Mouse (Mus musculus) midbrain, embryonic 16.5 days (tissue): ENCODE measurements around the gene Cdk14. TPM values are rescaled to one million over a fixed set of nuclear protein-coding genes. Genes with fewer than 3 reads are reported as not detected.

Experiments
- ATAC-seq: fragments of 200-750 bp; cut with Nextera tagmentation; 2 replicates; pipeline ENCODE4 v1.8.0; 2017; ENCODE audit warnings: moderate TSS enrichment
- H3K27ac ChIP-seq: fragments of 300-500 bp; sonication (generic); 2 replicates; pipeline ENCODE4 v1.5.1; 2014; ENCODE audit warnings: mild to moderate bottlenecking, low read length, mixed read lengths
- H3K27me3 ChIP-seq: fragments of 300-500 bp; sonication (generic); 2 replicates; pipeline ENCODE4 v1.6.1; 2014; ENCODE audit warnings: low read depth, low read length, mixed read lengths; ENCODE audit not compliant: control insufficient read depth, insufficient read depth
- H3K36me3 ChIP-seq: fragments of 300-500 bp; sonication (generic); 2 replicates; pipeline ENCODE4 v1.6.1; 2014; ENCODE audit warnings: mild to moderate bottlenecking, low read length, moderate library complexity, mixed read lengths; ENCODE audit not compliant: control insufficient read depth, insufficient read depth
- H3K4me1 ChIP-seq: fragments of 300-500 bp; sonication (generic); 2 replicates; pipeline ENCODE4 v1.6.1; 2014; ENCODE audit warnings: mild to moderate bottlenecking, low read length, mixed read lengths; ENCODE audit not compliant: control insufficient read depth, insufficient read depth
- H3K4me2 ChIP-seq: fragments of 300-500 bp; sonication (generic); 2 replicates; pipeline ENCODE4 v1.6.1; 2014; ENCODE audit warnings: mild to moderate bottlenecking, low read length, mixed read lengths
- H3K4me3 ChIP-seq: fragments of 300-500 bp; sonication (generic); 2 replicates; pipeline ENCODE4 v1.5.1; 2014; ENCODE audit warnings: low read depth, mild to moderate bottlenecking, low read length, moderate library complexity, mixed read lengths
- H3K9ac ChIP-seq: fragments of 300-500 bp; sonication (generic); 2 replicates; pipeline ENCODE4 v1.6.1; 2014; ENCODE audit warnings: low read depth, low read length, mixed read lengths
- H3K9me3 ChIP-seq: fragments of 300-500 bp; sonication (generic); replicated peaks from 2 replicates; pipeline ENCODE4 v1.6.1; 2014; ENCODE audit warnings: mild to moderate bottlenecking, low read length, mixed read lengths; ENCODE audit not compliant: control insufficient read depth, poor library complexity, severe bottlenecking
- WGBS: fragments of 180-500 bp; shearing (Covaris S2); extraction: QIAGEN DNeasy Blood & Tissue Kit; methylation state at CpG from one replicate; pipeline ENCODE4 v1.1.7; 2014; 5-methylcytosine and 5-hydroxymethylcytosine counted together
- polyA plus RNA-seq: library from polyadenylated mRNA; unstranded; fragments of >200 nt; fragmentation: Nextera tagmentation; extraction: Ambion mirVana; gene quantifications from 2 replicates; pipeline ENCODE4 v1.2.1, GENCODE M21; 2015

Cdk14 gene
- polyA plus RNA-seq, 1 experiment from 2014 or later = 44.6 TPM

GRCm38 (mm10) chr5:4861141-4861540 is 559.0 kb downstream of the Cdk14 start:
- no peak overlapping the region for H3K9ac ChIP-seq
- ATAC-seq = no peak
- H3K4me2 ChIP-seq = no peak overlapping the region
- no peaks in the 10 kb centered on the region for H3K27me3 ChIP-seq
- no peaks in the 10 kb centered on the region for H3K36me3 ChIP-seq
- 89% methylated on average over 2 of the region's 2 CpGs for WGBS
- peaks cover 15% of the 10 kb centered on the region; the same call in 1 of the 2 replicates for H3K4me1 ChIP-seq
- H3K27ac ChIP-seq = peak overlapping the region; percentile 36
- H3K4me3 ChIP-seq = no peak overlapping the region
- H3K9me3 ChIP-seq = no peaks in the 10 kb centered on the region

- Histone ChIP-seq H3K9me3 (no peaks in the 10 kb centered on the region), H3K4me1 (peaks cover 15% of the 10 kb centered on the region; the same call in 1 of the 2 replicates), H3K27ac (no peak overlapping the region), H3K27me3 (no peaks in the 10 kb centered on the region), H3K4me3 (no peak overlapping the region), H3K9ac (no peak overlapping the region), H3K4me2 (no peak overlapping the region), H3K36me3 (no peaks in the 10 kb centered on the region)
- ATAC-seq = no peak
- 19% methylated on average over 5 of the region's 5 CpGs for WGBS
These were observed 562.0 kb downstream of the Cdk14 start for GRCm38 (mm10) chr5:4858032-4858641.

DNA sequence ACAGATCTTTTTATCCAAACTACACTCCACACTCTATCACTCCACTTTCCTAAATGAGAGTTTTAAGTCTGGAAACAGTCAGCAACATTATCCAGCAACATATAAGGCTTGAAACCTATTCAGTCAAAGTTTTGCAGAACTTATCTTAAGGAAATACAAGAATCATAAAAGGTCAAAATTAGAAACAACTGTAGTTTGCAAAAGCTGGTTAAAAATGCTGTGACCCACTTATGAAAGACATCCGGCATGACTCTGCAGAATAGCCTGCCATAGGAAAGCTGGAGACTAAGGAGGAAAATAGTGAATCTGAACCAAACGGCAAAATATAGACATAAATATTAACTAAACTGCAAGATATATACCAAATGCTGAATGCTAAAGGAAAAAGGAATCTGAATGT is 566.6 kb downstream of the Cdk14 start:
- Histone ChIP-seq H3K4me3 (no peak overlapping the region), H3K9ac (no peak overlapping the region), H3K27me3 (no peaks in the 10 kb centered on the region), H3K9me3 (no peaks in the 10 kb centered on the region), H3K4me1 (no peaks in the 10 kb centered on the region), H3K36me3 (no peaks in the 10 kb centered on the region), H3K27ac (no peak overlapping the region), H3K4me2 (no peak overlapping the region)
- WGBS = 90% methylated on average over 2 of the region's 2 CpGs
- no peak for ATAC-seq

DNA sequence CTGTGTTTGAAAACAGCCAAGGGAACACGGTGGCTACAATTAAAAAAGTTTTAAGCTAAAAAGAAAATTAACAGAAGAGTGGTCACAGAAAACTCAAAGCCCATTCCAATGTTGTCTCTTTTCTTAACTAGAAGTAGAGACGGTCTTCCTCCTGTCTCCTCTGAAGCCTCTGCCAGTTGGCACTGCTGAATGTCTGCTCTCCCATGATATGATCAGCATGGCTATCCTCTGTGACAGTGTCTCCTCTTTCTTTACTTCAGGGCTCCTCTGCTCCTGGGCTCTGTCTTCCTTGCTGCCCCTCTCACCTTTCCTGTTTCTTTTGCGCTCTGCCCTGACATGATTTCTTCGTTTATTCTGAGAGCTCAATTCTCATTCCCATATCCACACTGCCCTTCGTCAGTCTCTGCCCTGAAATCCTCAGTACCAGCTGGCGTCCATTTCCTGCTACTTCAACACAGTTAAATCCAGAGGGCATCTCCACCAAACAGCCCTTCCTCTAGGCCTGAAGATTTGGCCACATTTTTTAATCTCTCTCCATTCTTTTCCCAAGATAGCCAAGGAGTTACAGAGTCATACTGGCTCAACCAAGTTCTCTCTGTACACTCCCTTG is 567.3 kb downstream of the Cdk14 start:
- 85% methylated on average over 6 of the region's 6 CpGs for WGBS
- ATAC-seq = no peak
- Histone ChIP-seq H3K27ac (no peak overlapping the region), H3K9me3 (no peaks in the 10 kb centered on the region), H3K27me3 (no peaks in the 10 kb centered on the region), H3K4me3 (no peak overlapping the region), H3K4me2 (no peak overlapping the region), H3K9ac (no peak overlapping the region), H3K36me3 (no peaks in the 10 kb centered on the region), H3K4me1 (no peaks in the 10 kb centered on the region)

- Histone ChIP-seq H3K9ac (no peak overlapping the region), H3K27me3 (no peaks in the 10 kb centered on the region), H3K36me3 (no peaks in the 10 kb centered on the region), H3K4me3 (no peak overlapping the region), H3K4me1 (no peaks in the 10 kb centered on the region), H3K27ac (no peak overlapping the region), H3K4me2 (no peak overlapping the region), H3K9me3 (no peaks in the 10 kb centered on the region)
- no peak for ATAC-seq
- 89% methylated on average over 9 of the region's 9 CpGs for WGBS
These were observed 568.0 kb downstream of the Cdk14 start for GRCm38 (mm10) chr5:4851934-4852710.

GRCm38 (mm10) chr5:4851245-4851933 is 568.7 kb downstream of the Cdk14 start:
- H3K27ac ChIP-seq = peak overlapping the region; percentile 52; the same call in 1 of the 2 replicates
- ATAC-seq = peak; percentile 68
- WGBS = 87% methylated on average over 4 of the region's 4 CpGs

GRCm38 (mm10) chr5:4834819-4835480 is 585.2 kb downstream of the Cdk14 start:
- H3K27me3 ChIP-seq = no peaks in the 10 kb centered on the region
- H3K9ac ChIP-seq = no peak overlapping the region
- no peak overlapping the region for H3K4me3 ChIP-seq
- H3K9me3 ChIP-seq = no peaks in the 10 kb centered on the region
- H3K4me2 ChIP-seq = no peak overlapping the region
- ATAC-seq = peak; percentile 59
- H3K36me3 ChIP-seq = no peaks in the 10 kb centered on the region
- peaks cover 17% of the 10 kb centered on the region for H3K4me1 ChIP-seq
- WGBS = 9% methylated on average over 13 of the region's 13 CpGs
- H3K27ac ChIP-seq = peak overlapping the region; percentile 1

More at GRCm38 (mm10) chr5:4851245-4851933, 568.7 kb downstream of the Cdk14 start:
- Histone ChIP-seq H3K27me3 (no peaks in the 10 kb centered on the region), H3K9ac (no peak overlapping the region), H3K4me3 (no peak overlapping the region), H3K9me3 (no peaks in the 10 kb centered on the region), H3K36me3 (no peaks in the 10 kb centered on the region), H3K4me2 (no peak overlapping the region), H3K4me1 (no peaks in the 10 kb centered on the region)

GRCm38 (mm10) chr5:4833940-4834339 is 586.2 kb downstream of the Cdk14 start:
- Histone ChIP-seq H3K27ac (peak overlapping the region; percentile 1), H3K36me3 (no peaks in the 10 kb centered on the region), H3K4me1 (peaks cover 17% of the 10 kb centered on the region), H3K27me3 (no peaks in the 10 kb centered on the region), H3K9me3 (no peaks in the 10 kb centered on the region), H3K9ac (no peak overlapping the region), H3K4me2 (peak overlapping the region; percentile 14; the same call in 1 of the 2 replicates), H3K4me3 (no peak overlapping the region)
- peak; percentile 54 for ATAC-seq
- WGBS = 20% methylated on average over 11 of the region's 11 CpGs
